Mouse (Mus musculus): Measurements from ENCODE around the gene Car1.
"Not testable (repeated sequence)": the region's sequence is repeated elsewhere in the genome, so short reads cannot be mapped to it uniquely, and the experiment has no call there.

Car1 gene

DNA sequence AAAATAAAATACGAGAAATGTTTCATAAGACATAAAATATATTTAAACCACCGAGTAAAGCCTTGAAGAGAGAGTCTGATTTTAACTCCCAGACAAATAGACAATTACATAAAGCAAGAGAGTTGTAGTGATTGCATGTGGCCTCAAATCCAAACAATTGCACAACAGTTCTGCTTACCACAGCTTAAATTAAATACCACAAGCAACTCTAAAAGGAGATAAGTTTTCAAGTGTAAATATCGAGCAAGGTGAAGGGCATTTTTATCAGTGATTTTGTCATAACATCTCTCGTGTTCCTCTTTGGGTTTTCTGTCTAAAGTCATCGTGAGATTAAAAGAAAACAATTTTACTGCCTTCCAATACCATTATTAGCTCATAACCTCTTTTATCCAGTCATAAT lies 25.0 kb downstream of the Car1 start:
- not testable (repeated sequence) for DNase-seq (ENCODE audit: low read depth, low spot score)

DNA sequence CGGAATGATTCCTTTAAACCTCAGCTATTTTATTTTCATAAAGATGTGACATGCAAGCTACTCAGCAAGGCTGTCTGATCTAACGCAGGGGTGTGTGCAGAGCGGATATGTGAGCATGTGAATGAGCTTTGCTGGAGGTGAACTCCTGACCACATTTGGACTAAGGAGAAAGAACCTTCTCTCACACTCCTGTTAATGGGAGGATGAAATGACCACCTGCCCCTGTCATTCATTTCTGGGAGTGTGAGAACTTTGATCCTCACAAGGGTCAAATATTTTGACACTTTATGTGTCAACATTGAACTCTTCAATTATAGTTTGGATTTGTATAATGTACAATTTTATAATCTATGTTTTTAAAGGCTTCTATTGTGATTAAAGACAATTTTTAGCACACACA lies 25.8 kb downstream of the Car1 start:
- not testable (repeated sequence) for DNase-seq (ENCODE audit: low read depth, low spot score)

DNA sequence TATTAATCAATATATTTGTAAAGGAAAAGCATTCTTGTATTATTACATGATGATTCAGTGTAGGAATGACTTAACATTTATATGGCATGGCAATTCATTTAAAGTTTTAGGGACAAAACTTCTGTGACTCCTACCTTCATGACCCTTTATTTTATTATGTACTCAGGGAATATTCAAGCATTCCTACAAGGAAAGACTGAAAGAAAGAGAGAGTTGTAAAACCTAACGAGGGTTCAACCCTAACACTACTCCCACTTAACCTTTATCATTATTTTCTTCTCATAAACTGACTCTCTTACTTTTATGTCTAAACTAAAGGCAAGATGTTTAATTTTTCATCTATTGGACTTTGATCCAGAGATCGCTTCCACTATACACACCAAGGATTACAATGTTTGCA lies 28.0 kb downstream of the Car1 start:
- DNase-seq (ENCODE audit: low read depth, low spot score), result no peak

DNA sequence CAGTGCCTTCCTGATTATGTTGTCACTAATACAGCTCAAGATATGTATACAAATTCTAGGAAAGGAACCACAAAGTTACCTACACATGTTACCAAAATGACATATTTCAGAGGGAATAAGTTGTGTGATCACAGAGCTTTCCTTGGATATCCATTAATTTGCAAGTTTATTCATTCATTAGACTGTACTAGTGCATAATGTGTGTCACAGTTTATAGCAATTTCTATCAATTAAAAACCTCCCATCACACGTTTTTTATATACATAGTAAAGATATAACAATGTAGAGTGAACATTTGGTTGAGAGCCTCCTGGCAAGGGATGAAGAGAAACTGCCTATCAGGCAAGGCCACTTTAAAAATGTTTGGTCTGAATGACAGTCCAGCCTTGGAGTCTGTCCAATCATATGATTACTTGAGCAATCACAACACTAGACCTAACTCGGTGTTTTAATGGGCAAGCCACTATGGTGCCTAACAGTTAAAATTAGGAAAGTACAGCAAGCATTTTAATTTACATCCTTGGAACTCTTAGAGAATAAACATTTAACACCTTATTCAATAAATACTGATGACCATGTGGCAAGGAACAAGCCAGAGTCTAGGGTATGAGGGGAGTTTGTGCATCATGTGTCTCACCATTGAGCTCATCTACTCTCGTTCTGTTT lies 31.5 kb downstream of the Car1 start:
- DNase-seq (ENCODE audit: low read depth, low spot score), result not testable (repeated sequence)

DNA sequence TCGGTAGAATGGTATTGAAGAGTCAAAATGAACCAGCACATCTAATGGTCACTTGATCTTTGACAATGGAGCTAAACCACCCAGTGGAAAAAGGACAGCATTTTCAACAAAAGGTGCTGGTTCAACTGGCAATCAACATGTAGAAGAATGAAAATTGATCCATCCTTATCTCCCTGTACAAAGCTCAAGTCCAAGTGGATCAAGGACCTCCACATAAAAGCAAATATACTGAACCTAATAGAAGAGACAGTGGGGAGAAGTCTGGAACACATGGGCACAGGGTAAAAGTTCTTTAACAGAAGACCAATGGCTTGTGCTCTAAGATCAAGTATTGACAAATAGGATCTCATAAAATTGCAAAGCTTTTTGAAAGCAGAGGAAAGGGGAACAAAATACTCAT lies 33.6 kb downstream of the Car1 start:
- not testable (repeated sequence) for DNase-seq (ENCODE audit: low read depth, low spot score)

DNA sequence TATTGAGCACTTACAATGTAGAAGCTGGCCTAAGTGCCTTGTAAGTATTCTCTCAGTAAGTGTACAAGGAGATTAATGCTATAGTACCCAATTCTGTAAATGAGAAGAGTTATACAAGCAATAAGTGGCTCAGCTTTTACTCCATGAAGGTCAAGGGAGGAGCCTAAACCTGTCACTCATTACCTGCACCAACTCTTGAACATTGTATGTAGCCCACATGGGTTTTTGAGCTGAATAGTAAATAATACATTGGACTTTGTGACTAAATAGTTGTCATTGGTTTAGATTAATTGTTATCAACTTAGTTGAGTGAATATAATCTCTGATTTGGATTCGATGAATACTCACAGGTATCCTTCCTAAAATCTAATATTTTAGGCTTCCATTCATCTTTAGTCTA lies 35.7 kb downstream of the Car1 start:
- DNase-seq (ENCODE audit: low read depth, low spot score), result not testable (repeated sequence)

DNA sequence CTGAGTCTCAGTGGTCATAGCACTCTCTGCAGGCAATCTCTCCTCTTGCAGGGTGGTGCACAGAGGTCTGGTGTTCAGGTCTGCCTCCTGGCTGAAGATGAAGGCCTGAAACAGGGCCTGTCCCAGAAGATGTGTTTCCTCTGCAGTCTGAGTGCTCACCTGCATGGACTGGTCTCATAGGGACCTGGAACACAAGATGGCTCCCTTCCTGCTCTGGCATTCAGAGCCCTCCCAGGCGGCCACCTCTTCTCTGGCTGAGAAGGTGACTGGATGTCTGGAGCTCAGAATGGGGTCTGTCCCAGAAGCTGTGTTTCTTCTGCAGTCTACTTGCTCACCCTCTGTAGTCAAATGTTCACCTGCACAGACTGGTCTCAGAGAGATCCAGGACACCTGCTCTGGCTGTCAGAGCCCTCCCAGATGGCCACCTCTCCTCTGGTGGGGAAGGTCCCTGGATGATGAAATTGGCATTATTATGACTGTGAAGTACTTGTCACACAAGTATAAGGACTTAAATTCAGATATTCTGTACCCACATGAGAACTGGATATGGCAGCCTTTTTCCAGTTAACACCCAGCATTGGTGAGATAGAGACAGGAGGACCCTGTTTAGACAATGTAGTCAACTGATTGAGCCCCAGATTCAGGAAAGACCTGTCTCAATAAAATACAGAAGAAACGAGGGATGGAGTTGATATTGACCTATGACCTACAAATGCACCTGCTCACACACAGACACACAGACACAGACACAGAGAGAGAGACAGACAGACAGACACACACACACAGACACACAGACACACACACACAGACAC lies 43.2 kb downstream of the Car1 start:
- DNase-seq (ENCODE audit: low read depth, low spot score), result no peak

DNA sequence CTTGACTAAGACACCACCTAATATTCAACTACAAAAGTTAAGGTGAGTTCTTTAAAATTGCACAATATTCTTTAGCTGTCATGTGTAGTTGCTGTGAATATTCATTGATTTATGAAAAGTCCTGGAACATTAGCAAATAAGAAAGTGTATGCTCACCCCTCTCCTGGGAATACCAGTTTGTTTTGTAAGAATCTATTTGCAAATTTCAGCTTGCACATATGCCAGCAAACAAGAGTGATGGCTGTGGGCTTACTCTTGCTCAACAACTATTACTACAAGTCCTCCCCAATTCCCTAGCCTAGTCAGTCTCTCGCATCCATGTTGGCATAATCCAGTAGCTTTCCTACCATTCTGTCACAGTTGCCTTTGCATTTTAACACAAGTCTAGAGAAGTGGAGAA lies 52.5 kb downstream of the Car1 start:
- no peak for DNase-seq (ENCODE audit: low read depth, low spot score)

DNA sequence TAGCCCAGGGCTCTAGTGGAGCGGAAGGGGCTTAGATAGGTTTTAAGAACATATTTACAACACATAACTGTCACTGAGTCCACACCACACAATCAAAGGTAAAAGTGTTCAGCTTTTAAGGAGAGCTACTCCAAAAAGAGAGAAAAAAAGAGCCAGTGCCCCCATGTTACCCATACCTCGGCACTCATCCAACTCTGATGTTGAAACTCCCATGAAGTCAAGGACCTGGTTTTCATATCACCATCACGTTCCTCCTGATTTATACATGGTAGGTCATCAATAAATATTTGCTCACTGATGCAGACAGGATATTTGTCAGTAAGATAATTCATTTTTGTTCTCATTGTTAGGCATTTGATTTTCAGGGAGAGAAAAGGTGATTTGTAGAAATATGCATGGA lies 62.1 kb downstream of the Car1 start:
- no peak for DNase-seq (ENCODE audit: low read depth, low spot score)

DNA sequence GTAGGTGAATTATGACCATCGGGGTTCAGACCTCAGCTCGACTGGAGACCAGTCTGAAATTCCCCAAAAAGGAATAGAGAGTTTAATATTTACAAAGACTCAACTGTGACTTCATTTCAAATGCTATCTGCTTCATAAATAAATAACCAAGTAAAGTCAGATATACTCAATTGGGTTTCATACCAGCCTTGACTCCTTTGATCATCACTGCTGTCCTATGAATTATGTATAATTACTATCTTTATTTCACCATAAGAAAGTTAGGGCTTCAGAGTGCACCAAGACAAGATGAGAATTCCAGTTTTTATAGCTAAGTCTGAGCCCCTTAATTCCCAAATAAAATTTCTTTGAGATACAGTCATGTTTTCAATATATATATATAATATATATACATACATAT lies 69.9 kb downstream of the Car1 start:
- no peak for DNase-seq (ENCODE audit: low read depth, low spot score)

DNA sequence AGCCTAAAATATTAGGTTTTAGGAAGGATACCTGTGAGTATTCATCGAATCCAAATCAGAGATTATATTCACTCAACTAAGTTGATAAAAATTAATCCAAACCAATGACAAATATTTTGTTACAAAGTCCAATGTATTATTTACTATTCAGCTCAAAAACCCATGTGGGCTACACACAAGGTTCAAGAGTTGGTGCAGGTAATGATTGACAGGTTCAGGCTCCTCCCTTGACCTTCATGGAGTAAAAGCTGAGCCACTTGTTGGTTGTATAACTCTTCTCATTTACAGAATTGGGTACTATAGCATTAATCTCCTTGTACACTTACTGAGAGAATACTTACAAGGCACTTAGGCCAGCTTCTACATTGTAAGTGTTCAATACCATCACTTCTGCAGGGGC lies 80.7 kb downstream of the Car1 start:
- DNase-seq (ENCODE audit: low read depth, low spot score), result not testable (repeated sequence)

DNA sequence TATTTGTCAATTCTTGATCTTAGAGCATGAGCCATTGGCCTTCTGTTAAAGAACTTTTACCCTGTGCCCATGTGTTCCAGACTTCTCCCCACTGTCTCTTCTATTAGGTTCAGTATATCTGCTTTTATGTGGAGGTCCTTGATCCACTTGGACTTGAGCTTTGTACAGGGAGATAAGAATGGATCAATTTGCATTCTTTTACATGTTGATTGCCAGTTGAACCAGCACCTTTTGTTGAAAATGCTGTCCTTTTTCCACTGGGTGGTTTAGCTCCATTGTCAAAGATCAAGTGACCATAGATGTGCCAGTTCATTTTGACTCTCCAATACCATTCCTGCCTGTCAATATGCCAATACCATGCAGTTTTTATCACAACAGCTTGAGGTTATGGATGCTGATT lies 82.7 kb downstream of the Car1 start:
- not testable (repeated sequence) for DNase-seq (ENCODE audit: low read depth, low spot score)

Data from forelimb bud, embryonic 11.5 days (tissue).